Mouse (Mus musculus) spleen, adult 18-20 months (tissue): ENCODE results near the gene Timm22.

Experiments used
- DNase-seq, 2 experiments: peaks; one replicate each; pipeline ENCODE4 v3.0.0; 2022; ENCODE audit warnings: mixed read lengths in 2 of 2

Timm22 gene

GRCm38 (mm10) chr11:76392532-76392931 is 14.2 kb upstream of the Timm22 start:
- DNase-seq: no peak

GRCm38 (mm10) chr11:76392996-76393395 is 13.8 kb upstream of the Timm22 start:
- DNase-seq: no peak

- no peak for DNase-seq
Measured at GRCm38 (mm10) chr11:76397650-76398311, 9.0 kb upstream of the Timm22 start.

- DNase-seq: no peak
Measured at GRCm38 (mm10) chr11:76398312-76398797, 8.4 kb upstream of the Timm22 start.

- peak; percentile 87 to 98 for DNase-seq
Measured at GRCm38 (mm10) chr11:76398798-76399586, 7.8 kb upstream of the Timm22 start, which contains the start of gene Nxn. Gene Nxn, minus strand, starts transcription at chr11:76399140.

DNA sequence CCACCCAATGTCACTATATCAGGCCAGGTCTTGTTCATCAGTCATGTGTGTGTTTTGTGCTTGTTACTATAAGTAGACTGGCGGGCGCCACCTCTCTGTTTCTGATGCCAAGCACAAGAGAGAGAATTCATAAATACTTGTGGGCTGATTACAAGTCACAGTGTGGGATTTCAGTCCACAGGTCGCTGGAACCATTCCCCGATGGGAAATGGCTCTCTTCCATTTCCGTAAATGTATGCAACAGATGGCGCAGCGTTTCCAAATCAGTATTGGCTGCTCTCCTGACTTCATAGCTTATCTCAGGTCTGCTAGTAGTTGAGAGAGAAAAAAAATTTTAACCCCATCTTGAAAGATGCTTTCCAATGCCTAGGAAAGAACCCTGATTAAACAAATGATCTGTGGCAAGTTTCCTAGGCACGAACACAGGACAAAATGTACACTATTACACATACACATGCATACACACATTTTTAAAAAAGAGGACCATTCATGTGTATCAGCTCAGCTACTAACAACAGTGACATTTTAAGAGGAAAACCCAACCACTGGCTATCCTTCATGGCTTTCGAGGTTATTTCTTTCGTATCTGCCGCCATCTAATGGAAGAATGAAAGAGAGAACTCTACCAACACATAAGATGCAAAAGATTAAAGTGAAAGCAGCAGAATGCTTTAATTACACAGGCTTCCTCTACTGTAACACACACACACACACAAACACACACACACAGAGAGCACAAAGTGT is 7.0 kb upstream of the Timm22 start:
- peak in 1 of 2 experiments; percentile 33 for DNase-seq

DNA sequence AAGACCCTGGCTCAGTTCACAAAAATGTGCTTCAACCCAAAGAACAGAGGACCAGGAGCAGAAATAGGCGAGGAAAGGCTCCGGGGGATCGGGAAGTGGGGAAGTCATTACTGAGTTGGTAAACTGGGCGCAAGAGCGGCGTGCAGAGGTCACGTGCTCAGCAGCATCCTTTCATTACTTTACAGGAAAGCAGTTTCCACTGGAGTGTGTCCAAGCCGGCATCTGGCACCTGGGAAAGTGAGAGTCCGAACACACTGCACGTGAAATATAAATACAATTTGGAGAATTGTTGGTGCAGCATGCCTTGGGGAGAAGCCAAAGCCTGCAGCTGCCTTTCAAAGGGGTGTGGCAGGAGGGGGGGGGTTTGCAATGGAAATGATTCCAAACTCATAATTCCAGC is 5.4 kb upstream of the Timm22 start:
- DNase-seq: no peak

GRCm38 (mm10) chr11:76405113-76405512 is 1.6 kb upstream of the Timm22 start:
- no peak for DNase-seq

- no peak for DNase-seq
Measured at GRCm38 (mm10) chr11:76405626-76406264, 1.0 kb upstream of the Timm22 start.

DNA sequence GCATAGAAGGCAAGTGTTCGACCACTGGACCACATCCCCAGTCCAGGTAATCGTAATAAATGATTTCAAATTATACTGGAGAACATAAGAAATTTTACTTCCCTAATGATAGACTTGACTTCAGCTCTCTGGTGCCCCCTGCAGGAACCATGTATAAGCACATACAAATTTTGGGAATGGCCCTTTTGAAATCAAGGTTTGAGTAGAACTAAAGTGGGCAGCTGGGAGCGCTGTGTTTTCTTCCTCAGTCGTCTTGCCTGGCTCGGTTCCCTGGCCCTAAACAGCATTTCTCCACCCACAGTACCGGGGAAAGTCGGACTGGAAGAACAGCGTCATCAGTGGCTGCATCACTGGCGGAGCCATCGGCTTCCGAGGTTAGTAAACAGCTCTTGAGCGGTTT is 4.1 kb downstream of the Timm22 start:
- DNase-seq: peak in 1 of 2 experiments; percentile 63

- no peak for DNase-seq
Measured at GRCm38 (mm10) chr11:76413202-76413601, 6.5 kb downstream of the Timm22 start.

- DNase-seq: no peak
Measured at GRCm38 (mm10) chr11:76415001-76415400, 8.2 kb downstream of the Timm22 start.

GRCm38 (mm10) chr11:76415985-76416384 is 9.2 kb downstream of the Timm22 start:
- DNase-seq: no peak

DNA sequence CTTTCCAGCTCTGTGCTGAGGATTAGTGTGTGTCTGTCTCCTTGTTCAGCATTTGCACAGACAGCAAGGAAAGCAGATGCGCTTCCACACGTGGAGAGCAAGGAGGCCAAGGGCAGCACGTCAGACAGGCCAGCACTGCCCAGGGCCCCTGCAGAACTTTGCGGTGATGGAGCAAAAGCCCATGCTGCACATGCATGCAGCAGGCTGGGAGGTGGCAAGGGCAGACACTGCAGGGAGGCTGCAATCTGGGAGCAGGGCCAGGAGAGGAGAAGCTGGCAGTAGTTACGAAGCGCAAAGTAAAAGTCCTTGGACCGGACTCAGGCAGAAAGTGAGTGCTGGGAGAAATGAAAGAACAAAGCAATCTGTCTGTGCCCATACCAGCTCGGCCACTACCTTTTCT is 11.7 kb downstream of the Timm22 start:
- DNase-seq: no peak

DNA sequence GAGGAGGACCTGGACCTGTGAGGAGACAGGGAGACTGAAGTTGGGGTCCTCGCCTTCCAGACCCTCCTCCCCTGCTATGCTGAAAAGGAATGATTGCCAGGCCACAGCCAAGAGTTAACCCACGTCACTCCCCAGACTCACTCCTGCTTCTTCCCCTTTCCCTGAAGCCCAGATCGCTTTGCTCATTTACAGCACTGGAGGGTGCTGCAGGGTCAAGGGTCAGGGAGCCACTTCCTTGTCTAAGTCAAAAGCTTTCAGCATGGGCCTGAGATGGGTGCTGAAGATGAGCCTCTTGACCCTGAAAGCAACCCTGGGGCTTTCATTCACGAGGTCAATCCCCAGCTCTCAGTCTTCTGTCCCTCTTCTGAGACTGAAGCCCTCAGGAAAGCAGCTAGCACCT is 12.4 kb downstream of the Timm22 start:
- peak in 1 of 2 experiments; percentile 33 for DNase-seq

DNA sequence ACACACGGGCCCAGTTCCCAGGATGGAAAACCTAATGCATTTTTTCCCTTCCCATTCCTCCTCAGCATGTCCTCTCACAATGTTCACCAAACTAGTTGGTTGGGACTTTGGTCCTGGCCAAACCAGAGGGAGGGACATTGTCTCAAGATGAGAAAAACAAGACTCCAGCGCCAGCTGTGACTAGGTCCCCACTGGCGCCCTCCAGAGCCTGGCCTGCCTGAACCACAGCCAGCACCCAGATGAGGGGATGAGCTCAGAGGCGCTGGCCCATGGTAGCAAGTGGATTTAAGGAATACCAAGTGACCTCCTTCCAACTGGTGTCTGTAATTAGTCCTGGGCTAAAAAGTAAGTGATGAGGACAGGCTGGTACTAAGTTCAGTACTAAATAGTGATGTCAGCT is 14.1 kb downstream of the Timm22 start:
- DNase-seq: no peak

DNA sequence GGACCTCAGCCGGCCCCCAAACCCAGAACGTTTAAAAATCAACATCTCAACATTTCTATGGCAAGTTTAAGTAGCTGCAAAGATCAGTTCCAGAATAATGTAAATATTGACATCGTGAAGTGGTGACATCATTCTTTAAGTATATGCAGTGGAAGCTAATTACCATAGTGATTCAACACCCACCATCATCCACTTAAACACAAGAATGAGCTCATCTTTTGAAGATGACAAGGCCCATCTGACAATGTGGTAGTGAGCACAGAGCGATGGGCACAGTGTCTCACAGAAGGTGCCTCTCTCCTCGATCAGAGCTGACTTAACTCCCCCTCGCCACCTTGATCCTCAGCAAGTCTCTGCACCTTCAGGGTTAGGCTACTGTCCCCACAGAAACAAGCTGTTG is 19.0 kb downstream of the Timm22 start:
- no peak for DNase-seq

DNA sequence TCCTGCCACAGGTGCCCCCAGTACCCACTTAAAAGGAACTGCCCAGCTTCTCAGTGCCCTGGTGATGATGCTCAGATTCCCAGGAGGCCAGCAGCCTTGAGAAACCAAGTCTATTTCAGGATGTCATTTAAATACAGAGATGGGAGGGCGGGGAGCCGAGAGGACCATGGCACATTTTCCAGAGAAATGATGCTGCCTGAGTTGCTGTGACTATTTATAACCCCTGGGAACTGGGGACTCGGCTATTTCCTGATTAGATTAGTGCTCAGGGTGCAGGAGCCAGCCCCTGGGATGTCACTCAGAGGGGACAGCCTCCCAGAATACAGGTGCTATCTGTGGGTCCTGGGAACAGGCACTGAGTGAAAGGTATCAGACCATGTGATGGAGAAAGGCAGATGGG is 21.0 kb downstream of the Timm22 start:
- no peak for DNase-seq

GRCm38 (mm10) chr11:76429046-76429445 is 22.3 kb downstream of the Timm22 start:
- no peak for DNase-seq

DNA sequence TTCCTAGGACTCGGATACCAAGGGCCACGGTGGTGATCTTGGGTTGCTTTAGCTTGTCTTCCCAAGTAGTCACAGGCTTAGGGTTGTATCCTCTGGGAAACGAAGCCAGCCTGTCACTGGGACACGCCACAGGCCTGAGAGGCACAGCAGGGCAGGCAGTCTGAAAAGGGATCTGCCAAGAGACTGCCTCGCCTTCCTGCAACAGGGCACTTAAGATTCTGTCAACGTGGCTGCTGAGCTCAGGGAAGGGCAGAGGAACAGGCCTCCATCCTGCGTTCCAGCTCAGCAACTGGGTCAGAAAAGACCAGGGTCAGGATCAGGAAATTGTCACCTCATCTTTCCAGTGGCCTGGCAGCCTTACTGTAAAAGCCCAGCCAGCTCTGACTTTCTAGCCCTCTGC is 22.8 kb downstream of the Timm22 start:
- no peak for DNase-seq

GRCm38 (mm10) chr11:76429966-76430631 is 23.3 kb downstream of the Timm22 start:
- DNase-seq: no peak

DNA sequence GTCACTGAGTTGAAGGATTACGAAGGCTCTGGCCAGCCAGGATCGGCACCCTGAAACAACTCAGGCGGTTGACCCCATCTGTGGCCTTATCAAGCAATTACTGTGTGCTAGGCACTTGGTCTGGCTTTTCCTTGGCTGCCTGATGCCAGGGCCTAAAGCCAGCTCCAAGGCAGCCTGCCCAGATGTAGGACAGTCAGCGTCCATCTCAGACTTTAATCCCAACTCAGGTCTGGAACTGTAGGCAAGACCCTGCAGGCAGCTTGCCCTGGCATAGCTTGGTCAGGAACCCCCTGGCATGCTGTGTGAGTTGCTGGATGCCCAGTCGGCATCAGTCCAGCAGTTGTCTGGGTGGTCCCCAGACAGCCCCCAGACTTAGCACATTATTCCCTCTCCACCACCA is 29.3 kb downstream of the Timm22 start:
- no peak for DNase-seq
